Mouse (Mus musculus) T-cell, adult 66 days (primary cell): ENCODE data around the gene Aamp. TPM values are rescaled to one million over a fixed set of nuclear protein-coding genes. Genes with fewer than 3 reads are reported as not detected.

ENCODE experiments used
- total RNA-seq, 2 experiments: library from RNA; stranded (reverse); gene quantifications; 3 replicates in 1 of 2; 4 replicates in 1 of 2; pipeline ENCODE4 v1.2.4; 2023

Aamp gene
- total RNA-seq = 100 to 1,000 TPM; 150 to 151 TPM

DNA sequence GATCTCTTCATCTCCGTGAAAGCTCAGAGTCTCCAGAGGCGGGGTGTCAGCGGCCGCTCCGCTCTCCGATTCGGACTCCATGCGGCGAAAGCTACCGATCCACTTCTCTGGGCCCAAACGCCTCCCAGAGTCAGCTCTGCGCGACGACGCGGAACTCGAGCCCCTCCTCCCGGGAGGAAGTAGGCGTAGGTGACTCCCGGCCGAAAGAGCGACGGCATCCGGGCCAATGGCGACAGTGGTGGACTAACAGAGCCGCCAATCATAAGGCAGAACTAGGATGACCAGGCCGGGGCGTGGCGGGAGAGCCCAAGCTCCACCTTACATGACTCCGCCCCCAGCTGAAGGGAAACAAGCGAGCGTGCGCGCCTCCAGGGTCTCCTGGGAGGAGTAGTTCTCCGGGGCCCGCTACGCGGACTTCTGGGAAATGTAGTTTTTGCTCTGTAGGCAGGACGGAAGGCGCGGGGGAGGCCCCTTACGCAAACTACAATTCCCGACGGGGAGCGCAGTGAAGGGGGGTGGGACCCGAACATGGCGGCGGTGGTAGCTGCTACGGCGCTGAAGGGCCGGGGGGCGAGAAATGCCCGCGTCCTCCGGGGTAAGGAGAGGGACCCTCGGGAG, at the start of gene Aamp, which contains the start of gene Pnkd:
Gene Aamp, minus strand, starts transcription at position 196 of the 618 bp plus-strand sequence.
Gene Pnkd, plus strand, starts transcription at position 388 of the 618 bp plus-strand sequence.

DNA sequence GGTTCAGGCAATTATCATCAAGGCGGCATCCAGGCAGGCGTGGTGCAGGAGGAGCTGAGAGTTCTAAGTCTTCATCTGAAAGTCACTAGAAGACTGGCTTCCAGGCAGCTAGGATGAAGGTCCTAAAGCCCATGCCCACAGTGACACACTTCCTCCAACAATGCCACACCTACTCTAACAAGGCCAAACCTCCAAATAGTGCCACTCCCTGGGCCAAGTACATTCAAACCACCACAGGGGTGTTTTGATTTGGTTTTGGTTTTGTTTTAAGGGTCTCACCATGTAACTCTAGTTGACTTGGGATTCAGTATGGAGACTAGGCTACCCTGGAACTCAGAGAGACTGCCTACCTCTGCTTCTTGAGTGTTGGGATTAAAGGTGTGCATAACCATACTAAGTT, 21.0 kb upstream of the Aamp start, which contains the start of gene Tmbim1:
Gene Tmbim1, minus strand, starts transcription at position 101 of the 400 bp plus-strand sequence.

DNA sequence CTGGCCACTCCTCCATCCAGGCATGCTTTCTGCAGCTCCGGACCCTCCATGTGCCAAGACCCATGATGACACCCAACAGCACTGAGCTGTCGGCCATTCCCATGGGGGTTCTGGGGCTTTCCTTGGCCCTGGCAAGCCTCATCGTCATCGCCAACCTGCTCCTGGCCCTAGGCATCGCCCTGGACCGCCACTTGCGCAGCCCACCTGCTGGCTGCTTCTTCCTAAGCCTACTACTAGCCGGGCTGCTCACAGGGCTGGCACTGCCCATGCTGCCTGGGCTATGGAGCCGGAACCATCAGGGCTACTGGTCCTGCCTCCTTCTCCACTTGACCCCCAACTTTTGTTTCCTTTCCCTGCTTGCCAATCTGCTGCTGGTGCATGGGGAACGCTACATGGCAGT, 6.0 kb downstream of the Aamp start, which contains the start of gene Gpbar1:
Gene Gpbar1, plus strand, starts transcription at position 13 of the 400 bp plus-strand sequence.

DNA sequence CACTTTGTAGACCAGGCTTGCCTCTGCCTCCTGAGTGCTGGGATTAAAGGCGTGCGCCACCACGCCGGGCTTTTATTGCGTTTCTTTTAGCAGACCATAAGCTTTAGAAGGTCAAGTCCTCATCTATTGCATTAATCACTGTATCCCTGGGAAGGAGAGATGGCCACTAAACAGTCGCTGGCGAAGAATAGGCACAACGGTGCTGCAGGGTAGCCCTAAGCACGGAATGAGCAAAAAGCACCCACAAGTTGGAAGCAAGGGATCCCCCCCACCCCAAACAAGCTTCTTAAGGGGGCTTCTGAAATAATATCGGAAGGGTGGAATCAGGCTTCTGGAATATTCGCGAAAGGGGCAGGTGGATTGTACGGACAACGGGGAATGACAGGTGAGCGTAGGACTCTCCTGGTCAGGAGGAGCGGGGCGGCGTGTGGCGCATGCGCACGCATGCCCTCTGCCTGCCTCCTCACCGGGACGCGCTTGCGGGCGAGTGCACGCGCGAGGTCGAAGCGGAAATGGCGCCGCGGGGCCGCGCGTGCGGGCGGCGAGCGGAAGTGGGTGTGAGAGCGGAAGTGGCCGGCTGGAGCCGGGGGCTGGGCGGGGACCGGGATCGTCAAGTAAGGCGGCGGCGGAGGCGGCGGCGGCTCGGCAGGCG, 48.5 kb downstream of the Aamp start, which contains the start of gene Arpc2:
Gene Arpc2, plus strand, starts transcription at position 147 of the 652 bp plus-strand sequence.

Other genes starting within 250 kb of the Aamp start
- gene Tns1, start 160.3 kb downstream of the Aamp start, total RNA-seq = 10 to 100 TPM; 27.3 to 32.6 TPM
- under 1 TPM in 1 of 2 experiments, not detected in 1; 0.79 TPM for gene Rufy4, start 159.2 kb downstream of the Aamp start, total RNA-seq
- gene Cxcr2, start 130.7 kb downstream of the Aamp start, total RNA-seq = under 1 TPM; 0.71 to 0.79 TPM
- gene Cxcr1, start 90.1 kb downstream of the Aamp start, total RNA-seq = under 1 TPM in 1 of 2 experiments, not detected in 1; 0.50 TPM
- 100 to 1,000 TPM; 393 to 398 TPM for gene Arpc2, start 48.7 kb downstream of the Aamp start, total RNA-seq
- gene Gpbar1, start 6.2 kb downstream of the Aamp start, total RNA-seq = 1 to 10 TPM; 1.2 to 1.8 TPM
- 10 to 100 TPM; 31.4 to 31.8 TPM for gene Pnkd, start 192 bp upstream of the Aamp start, total RNA-seq
- gene Tmbim1, start 20.9 kb upstream of the Aamp start, total RNA-seq = 1 to 10 TPM; 1.6 to 1.9 TPM
- gene Catip, start 77.4 kb upstream of the Aamp start, total RNA-seq = not detected
- gene Slc11a1, start 90.5 kb upstream of the Aamp start, total RNA-seq = 1 to 10 TPM; 1.7 to 3.5 TPM
- 100 to 1,000 TPM; 120 to 129 TPM for gene Ctdsp1, start 106.8 kb upstream of the Aamp start, total RNA-seq
- gene Vil1, start 124.6 kb upstream of the Aamp start, total RNA-seq = 1 to 10 TPM in 1 of 2 experiments, under 1 TPM in 1; 0.96 to 3.3 TPM
- 10 to 100 TPM; 30.6 to 32.4 TPM for gene Cnot9, start 221.3 kb upstream of the Aamp start, total RNA-seq